Mouse (Mus musculus) heart, postnatal 4 days (tissue): ENCODE data around the gene Batf2. TPM values are rescaled to one million over a fixed set of nuclear protein-coding genes. Genes with fewer than 3 reads are reported as not detected.
"Not testable (repeated sequence)": the region's sequence is repeated elsewhere in the genome, so short reads cannot be mapped to it uniquely, and the experiment has no call there.

Experiments used
- DNase-seq: peaks from one replicate; pipeline ENCODE4 v3.0.0; 2021
- total RNA-seq, 2 experiments: library from RNA; stranded (reverse); gene quantifications; 2 replicates each; pipeline ENCODE4 v1.2.3; 2021

Batf2 gene
- total RNA-seq = under 1 TPM; 0.21 to 0.38 TPM

GRCm38 (mm10) chr19:6140678-6141393 is at the start of gene Batf2:
Batf2 (plus strand) TSS chr19:6140983.
- peak; percentile 94 for DNase-seq

GRCm38 (mm10) chr19:6094119-6094518 is 46.7 kb upstream of the Batf2 start, which contains the start of gene AC131692.1:
AC131692.1 (plus strand) TSS chr19:6094419.
- no peak for DNase-seq

GRCm38 (mm10) chr19:6097847-6098246 is 42.9 kb upstream of the Batf2 start:
- DNase-seq = no peak

- DNase-seq = no peak
Observed at GRCm38 (mm10) chr19:6101186-6101585, 39.6 kb upstream of the Batf2 start.

- no peak for DNase-seq
Observed at GRCm38 (mm10) chr19:6102169-6102853, 38.5 kb upstream of the Batf2 start.

- DNase-seq = no peak
Observed at GRCm38 (mm10) chr19:6104476-6104875, 36.3 kb upstream of the Batf2 start.

- no peak for DNase-seq
Observed at GRCm38 (mm10) chr19:6105586-6105985, 35.2 kb upstream of the Batf2 start, which contains the start of gene Naaladl1. Naaladl1 (plus strand) TSS chr19:6105782.

- no peak for DNase-seq
Observed at GRCm38 (mm10) chr19:6113116-6113515, 27.7 kb upstream of the Batf2 start.

GRCm38 (mm10) chr19:6116113-6116850 is 24.5 kb upstream of the Batf2 start:
- DNase-seq = peak; percentile 55

GRCm38 (mm10) chr19:6117346-6117985 is 23.3 kb upstream of the Batf2 start:
- DNase-seq = no peak

- peak; percentile 89 for DNase-seq
Observed at GRCm38 (mm10) chr19:6117986-6118676, 22.7 kb upstream of the Batf2 start, which contains the start of gene Sac3d1. Sac3d1 (minus strand) TSS chr19:6118650.

GRCm38 (mm10) chr19:6118677-6119185 is 22.1 kb upstream of the Batf2 start:
- no peak for DNase-seq

- no peak for DNase-seq
Observed at GRCm38 (mm10) chr19:6121761-6122160, 19.0 kb upstream of the Batf2 start.

- no peak for DNase-seq
Observed at GRCm38 (mm10) chr19:6123330-6123729, 17.5 kb upstream of the Batf2 start.

- DNase-seq = no peak
Observed at GRCm38 (mm10) chr19:6124898-6125297, 15.9 kb upstream of the Batf2 start.

GRCm38 (mm10) chr19:6126289-6126688 is 14.5 kb upstream of the Batf2 start:
- peak; percentile 68 for DNase-seq

- DNase-seq = no peak
Observed at GRCm38 (mm10) chr19:6126789-6127580, 13.8 kb upstream of the Batf2 start.

- DNase-seq = peak; percentile 95
Observed at GRCm38 (mm10) chr19:6127760-6128341, 12.9 kb upstream of the Batf2 start, which contains the start of gene Snx15. Snx15 (minus strand) TSS chr19:6128304.

- DNase-seq = not testable (repeated sequence)
Observed at GRCm38 (mm10) chr19:6130414-6131128, 10.2 kb upstream of the Batf2 start.
